Mouse (Mus musculus): ENCODE measurements around the gene Ciao1.

DNA sequence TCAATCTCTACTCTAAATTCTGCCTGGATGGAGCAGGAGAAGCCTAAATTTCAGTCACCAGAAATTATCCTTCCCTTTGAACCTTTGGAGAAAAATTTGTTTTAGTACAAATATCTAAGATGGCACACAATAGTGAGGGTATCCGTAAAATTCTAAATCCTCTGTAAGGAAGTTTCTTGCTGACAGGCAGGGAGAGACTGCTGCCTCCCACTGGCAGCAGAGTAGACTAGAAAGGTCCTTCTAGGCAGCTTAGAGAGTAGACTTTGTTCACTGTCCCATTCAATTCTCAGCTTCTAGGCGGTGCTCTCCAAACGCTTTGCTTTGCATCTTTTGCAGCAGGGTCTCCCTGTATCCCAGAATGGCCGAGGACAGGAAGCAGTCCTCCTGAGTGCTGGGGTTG lies 20.2 kb upstream of the Ciao1 start:
- no peak for TF ChIP-seq EP300 (IDR thresholded peaks at IDR 0.05; ENCODE audit: low read depth)
- TF ChIP-seq CTCF (IDR thresholded peaks at IDR 0.05; ENCODE audit: low read depth) = peak; percentile 34
